Mouse (Mus musculus) midbrain, embryonic 11.5 days (tissue): ENCODE measurements around the gene Olfr781. TPM values are rescaled to one million over a fixed set of nuclear protein-coding genes. Genes with fewer than 3 reads are reported as not detected.
"Not testable (repeated sequence)": the region's sequence is repeated elsewhere in the genome, so short reads cannot be mapped to it uniquely, and the experiment has no call there.

Experiments used
- ATAC-seq: fragments of 200-750 bp; cut with Nextera tagmentation; 2 replicates; pipeline ENCODE4 v1.8.0; 2017; ENCODE audit warnings: moderate TSS enrichment, moderate library complexity; ENCODE audit not compliant: low FRiP score
- DNase-seq: peaks from one replicate; pipeline ENCODE4 v3.0.0; 2015; ENCODE audit warnings: low spot score; ENCODE audit errors: missing footprints
- H3K27ac ChIP-seq: fragments of 300-500 bp; sonication (generic); 2 replicates; pipeline ENCODE4 v1.5.1; 2014; ENCODE audit warnings: low read depth, low read length
- H3K27me3 ChIP-seq: fragments of 300-500 bp; sonication (generic); 2 replicates; pipeline ENCODE4 v1.6.1; 2014; ENCODE audit warnings: mild to moderate bottlenecking, low read length, moderate library complexity, mixed read lengths; ENCODE audit not compliant: control insufficient read depth, insufficient read depth
- H3K36me3 ChIP-seq: fragments of 300-500 bp; sonication (generic); 2 replicates; pipeline ENCODE4 v1.6.1; 2014; ENCODE audit warnings: mild to moderate bottlenecking, low read length, moderate library complexity, mixed read lengths; ENCODE audit not compliant: control insufficient read depth, insufficient read depth
- H3K4me1 ChIP-seq: fragments of 300-500 bp; sonication (generic); 2 replicates; pipeline ENCODE4 v1.6.1; 2014; ENCODE audit warnings: low read length; ENCODE audit not compliant: control insufficient read depth, insufficient read depth
- H3K4me2 ChIP-seq: fragments of 300-500 bp; sonication (generic); 2 replicates; pipeline ENCODE4 v1.6.1; 2014; ENCODE audit warnings: mild to moderate bottlenecking, moderate library complexity
- H3K4me3 ChIP-seq: fragments of 300-500 bp; sonication (generic); 2 replicates; pipeline ENCODE4 v1.5.1; 2014; ENCODE audit warnings: low read depth, low read length
- H3K9ac ChIP-seq: fragments of 300-500 bp; sonication (generic); 2 replicates; pipeline ENCODE4 v1.6.1; 2014; ENCODE audit warnings: low read length
- H3K9me3 ChIP-seq: fragments of 300-500 bp; sonication (generic); 2 replicates; pipeline ENCODE4 v1.6.1; 2016; ENCODE audit warnings: low read length; ENCODE audit not compliant: control insufficient read depth
- WGBS: fragments of 180-500 bp; shearing (Covaris S2); extraction: QIAGEN DNeasy Blood & Tissue Kit; methylation state at CpG from one replicate; pipeline ENCODE4 v1.1.7; 2014; 5-methylcytosine and 5-hydroxymethylcytosine counted together
- polyA plus RNA-seq: library from polyadenylated mRNA; unstranded; fragments of >200 nt; fragmentation: Nextera tagmentation; extraction: Ambion mirVana; gene quantifications from 2 replicates; pipeline ENCODE4 v1.2.1, GENCODE M21; 2014

Gene Olfr781
- polyA plus RNA-seq: not detected in 2 replicates

- Histone ChIP-seq H3K36me3 (no peaks in the 10 kb centered on the region), H3K9me3 (no peaks in the 10 kb centered on the region), H3K9ac (no peak within 1 kb of the TSS), H3K27ac (no peak within 1 kb of the TSS), H3K4me1 (no peaks in the 10 kb centered on the region), H3K27me3 (no peaks in the 10 kb centered on the region), H3K4me3 (no peak within 1 kb of the TSS), H3K4me2 (no peak within 1 kb of the TSS)
- ATAC-seq: no peak
- no peak for DNase-seq
Observed at GRCm38 (mm10) chr10:129328554-129328953, at the start of gene Olfr781. TSS of gene Olfr781 (plus strand) at chr10:129328854.

GRCm38 (mm10) chr10:129312973-129313372 lies 15.7 kb upstream of the Olfr781 start:
- ATAC-seq, DNase-seq, H3K27me3 ChIP-seq, H3K9me3 ChIP-seq, H3K36me3 ChIP-seq, H3K4me3 ChIP-seq, H3K4me2 ChIP-seq, H3K4me1 ChIP-seq, H3K9ac ChIP-seq, H3K27ac ChIP-seq: not testable (repeated sequence)
- WGBS: 64% methylated on average over 1 of the region's 1 CpGs

GRCm38 (mm10) chr10:129313521-129313920 lies 15.1 kb upstream of the Olfr781 start:
- H3K9ac ChIP-seq, ATAC-seq, H3K4me3 ChIP-seq, DNase-seq, H3K36me3 ChIP-seq, H3K4me2 ChIP-seq, H3K27ac ChIP-seq, H3K4me1 ChIP-seq, H3K9me3 ChIP-seq, H3K27me3 ChIP-seq: not testable (repeated sequence)
- no CpG with 5 or more reads among the region's 1 CpGs for WGBS

- ATAC-seq (no peak), DNase-seq (no peak)
- WGBS: 81% methylated on average over 3 of the region's 3 CpGs
Observed at GRCm38 (mm10) chr10:129317817-129318216, 10.8 kb upstream of the Olfr781 start, which contains the start of gene Olfr780. TSS of gene Olfr780 (plus strand) at chr10:129318117.

GRCm38 (mm10) chr10:129348550-129348949 lies 19.9 kb downstream of the Olfr781 start, which contains the start of gene Olfr782:
TSS of gene Olfr782 (plus strand) at chr10:129348850.
- DNase-seq (no peak), ATAC-seq (no peak)
- no peaks in the 10 kb centered on the region for H3K4me1 ChIP-seq
- no peak within 1 kb of the TSS for H3K9ac ChIP-seq
- H3K4me3 ChIP-seq: no peak within 1 kb of the TSS
- no peaks in the 10 kb centered on the region for H3K9me3 ChIP-seq
- no peaks in the 10 kb centered on the region for H3K36me3 ChIP-seq
- WGBS: 93% methylated on average over 3 of the region's 3 CpGs
- no peak within 1 kb of the TSS for H3K4me2 ChIP-seq
- H3K27me3 ChIP-seq: no peaks in the 10 kb centered on the region
- no peak within 1 kb of the TSS for H3K27ac ChIP-seq

More at GRCm38 (mm10) chr10:129317817-129318216, 10.8 kb upstream of the Olfr781 start, which contains the start of gene Olfr780:
- Histone ChIP-seq H3K4me1 (no peaks in the 10 kb centered on the region), H3K27me3 (no peaks in the 10 kb centered on the region), H3K9me3 (no peaks in the 10 kb centered on the region), H3K27ac (no peak within 1 kb of the TSS), H3K4me3 (no peak within 1 kb of the TSS), H3K9ac (no peak within 1 kb of the TSS), H3K4me2 (no peak within 1 kb of the TSS), H3K36me3 (no peaks in the 10 kb centered on the region)

- not testable (repeated sequence) for DNase-seq, H3K9me3 ChIP-seq, H3K27ac ChIP-seq, H3K36me3 ChIP-seq, H3K4me3 ChIP-seq, H3K4me1 ChIP-seq, H3K9ac ChIP-seq, H3K4me2 ChIP-seq, H3K27me3 ChIP-seq, ATAC-seq
- 82% methylated on average over 2 of the region's 2 CpGs for WGBS
Observed at GRCm38 (mm10) chr10:129352475-129352874, 23.8 kb downstream of the Olfr781 start.

GRCm38 (mm10) chr10:129356496-129356895 lies 27.8 kb downstream of the Olfr781 start:
- not testable (repeated sequence) for DNase-seq, H3K4me1 ChIP-seq, H3K4me3 ChIP-seq, ATAC-seq, H3K9me3 ChIP-seq, H3K27ac ChIP-seq, H3K4me2 ChIP-seq, H3K9ac ChIP-seq, H3K27me3 ChIP-seq, H3K36me3 ChIP-seq
- WGBS: 87% methylated on average over 4 of the region's 4 CpGs

- no peaks in the 10 kb centered on the region for H3K36me3 ChIP-seq
- 76% methylated on average over 5 of the region's 5 CpGs for WGBS
- ATAC-seq: no peak
Observed at GRCm38 (mm10) chr10:129357307-129357706, 28.7 kb downstream of the Olfr781 start.

GRCm38 (mm10) chr10:129374051-129374450 lies 45.4 kb downstream of the Olfr781 start:
- DNase-seq, H3K4me3 ChIP-seq, H3K36me3 ChIP-seq, H3K9ac ChIP-seq, H3K27ac ChIP-seq, H3K9me3 ChIP-seq, H3K27me3 ChIP-seq, H3K4me1 ChIP-seq, ATAC-seq, H3K4me2 ChIP-seq: not testable (repeated sequence)
- 90% methylated on average over 5 of the region's 5 CpGs for WGBS

More at GRCm38 (mm10) chr10:129357307-129357706, 28.7 kb downstream of the Olfr781 start:
- Histone ChIP-seq H3K27ac (no peak overlapping the region), H3K4me3 (no peak overlapping the region), H3K27me3 (no peaks in the 10 kb centered on the region), H3K4me2 (no peak overlapping the region), H3K9ac (no peak overlapping the region), H3K9me3 (no peaks in the 10 kb centered on the region), H3K4me1 (no peaks in the 10 kb centered on the region)
- DNase-seq: no peak
